ENCODE assay signal across 16 mouse cellular contexts in the genomic region with DNA sequence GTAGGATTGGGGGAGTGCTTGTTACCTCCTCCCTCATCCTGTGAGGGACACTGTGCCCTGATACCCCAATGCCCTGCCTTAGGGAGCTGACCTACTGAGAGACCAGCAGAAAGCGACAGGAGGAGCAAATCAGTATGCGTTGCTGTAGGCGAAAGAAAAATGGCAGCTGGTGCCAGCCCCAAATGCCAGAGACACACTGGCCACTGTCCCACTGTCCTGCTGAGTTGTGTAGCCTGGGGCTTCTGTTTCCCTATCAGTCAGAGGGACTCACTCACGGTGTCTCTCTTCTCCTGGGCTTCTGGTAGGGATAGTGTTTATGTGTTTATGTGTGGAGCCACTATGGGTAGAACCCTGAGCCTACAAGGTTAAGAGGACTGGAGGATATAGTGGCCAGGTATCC. TPM values are rescaled to one million over a fixed set of nuclear protein-coding genes. Genes with fewer than 3 reads are reported as not detected.
DNase-seq lines count a peak whose midpoint lies in the region; ATAC-seq lines count a peak whose summit lies in the region.
"Had no signal": no experiment of that assay in that cellular context is flagged by ENCODE, and none has a peak within 500 bp of the region (broad histone marks: within the 10 kb centered on the region; RNA-seq: fewer than 3 reads in every experiment).

No protein-coding gene starts in this region.

- peak; percentile 36 to 56 for DNase-seq in cerebellum, postnatal 25 days
- DNase-seq in cerebellum, adult 11-12 months: no peak
- no peak for DNase-seq in kidney, postnatal 25 days
- DNase-seq in Muller cell, postnatal 12 days (ENCODE audit: inconsistent ontology term): peak; percentile 30
- no peak for DNase-seq in yolk sac, embryonic 10.5 days (ENCODE audit: low spot score)
- DNase-seq in gastrocnemius, adult 8-10 months (ENCODE audit: low spot score in 2 of 2): no peak
- DNase-seq: adrenal gland, postnatal 36 days; cerebellum, adult 9-11 months; kidney, adult 18-20 months; spleen, adult 18-20 months; thymus, postnatal 25 days had no signal

- peaks cover 5% of the 10 kb centered on the region for H3K36me3 ChIP-seq in kidney, embryonic 15.5 days
- peaks cover 9% of the 10 kb centered on the region for H3K36me3 ChIP-seq in limb, embryonic 15.5 days

- H3K4me3 ChIP-seq in kidney, embryonic 15.5 days (replicated peaks): peak overlapping the region; percentile 63
- peak overlapping the region; percentile 70 for H3K4me3 ChIP-seq in limb, embryonic 15.5 days

- peaks cover 39% of the 10 kb centered on the region for H3K27me3 ChIP-seq in kidney, embryonic 15.5 days
- peaks cover 19% of the 10 kb centered on the region; the same call in 1 of the 2 replicates for H3K27me3 ChIP-seq in limb, embryonic 15.5 days

- 81% methylated on average over 4 of the region's 4 CpGs for WGBS in kidney, embryonic 15.5 days
- WGBS in limb, embryonic 15.5 days: 77% methylated on average over 4 of the region's 4 CpGs

- H3K4me2 ChIP-seq in kidney, embryonic 15.5 days: peak overlapping the region; percentile 95
- H3K4me2 ChIP-seq in limb, embryonic 15.5 days: peak overlapping the region; percentile 69

- H3K27ac ChIP-seq in kidney, embryonic 15.5 days: no peak overlapping the region
- H3K27ac ChIP-seq in limb, embryonic 15.5 days: no peak overlapping the region

- H3K4me1 ChIP-seq in kidney, embryonic 15.5 days: peaks cover 46% of the 10 kb centered on the region
- H3K4me1 ChIP-seq in limb, embryonic 15.5 days: peaks cover 49% of the 10 kb centered on the region

- H3K9me3 ChIP-seq in kidney, embryonic 15.5 days (replicated peaks): no peaks in the 10 kb centered on the region
- no peaks in the 10 kb centered on the region for H3K9me3 ChIP-seq in limb, embryonic 15.5 days

- ATAC-seq in kidney, embryonic 15.5 days (replicated peaks; ENCODE audit: low FRiP score): no peak
- ATAC-seq in limb, embryonic 15.5 days (ENCODE audit: insufficient number of reproducible peaks, low FRiP score, low TSS enrichment, low read depth): no peak

- H3K9ac ChIP-seq in kidney, embryonic 15.5 days: no peak overlapping the region
- H3K9ac ChIP-seq in limb, embryonic 15.5 days: no peak overlapping the region

RNA-seq across cellular contexts. Expression of a gene that starts 1.5 kb away (rescaled TPM):
- 69.5 and 71.8 TPM in 2 replicates for polyA plus RNA-seq in kidney, embryonic 15.5 days (2015; fragmentation: Nextera tagmentation; extraction: Ambion mirVana)
- polyA plus RNA-seq in limb, embryonic 15.5 days (2015; fragmentation: Nextera tagmentation; extraction: Ambion mirVana): 211 and 223 TPM in 2 replicates
- 1 to 10 TPM in 2 of 4 experiments, under 1 TPM in 2; 0.80 to 1.2 (median 1.0) TPM for total RNA-seq in gastrocnemius, adult 8-10 months (2022)

RNA-seq across cellular contexts. Expression of a gene that starts 12.7 kb away (rescaled TPM):
- polyA plus RNA-seq in kidney, embryonic 15.5 days (2015; fragmentation: Nextera tagmentation; extraction: Ambion mirVana): 0.08 and 0.12 TPM in 2 replicates
- not detected in 2 replicates for polyA plus RNA-seq in limb, embryonic 15.5 days (2015; fragmentation: Nextera tagmentation; extraction: Ambion mirVana)
- under 1 TPM in 1 of 4 experiments, not detected in 3; 0.19 TPM for total RNA-seq in gastrocnemius, adult 8-10 months (2022)
- polyA plus RNA-seq: liver, embryonic 16.5 days; midbrain, embryonic 11.5 days; neural tube, embryonic 14.5 days had no signal

RNA-seq across cellular contexts. Expression of a gene that starts 28.8 kb away (rescaled TPM):
- 50.0 and 51.0 TPM in 2 replicates for polyA plus RNA-seq in kidney, embryonic 15.5 days (2015; fragmentation: Nextera tagmentation; extraction: Ambion mirVana)
- 41.6 and 54.0 TPM in 2 replicates for polyA plus RNA-seq in limb, embryonic 15.5 days (2015; fragmentation: Nextera tagmentation; extraction: Ambion mirVana)
- 10 to 100 TPM; 40.2 to 59.7 (median 49.7) TPM for total RNA-seq in gastrocnemius, adult 8-10 months (2022)

Comparison
In these comparisons a context has a peak if more than half of its experiments do, and no peak if none do; other contexts are left out.
1. DNase-seq: peak in cerebellum, postnatal 25 days (2 of 2) and Muller cell, postnatal 12 days (single experiment); none in cerebellum, adult 11-12 months (single experiment), kidney, postnatal 25 days (0 of 2), yolk sac, embryonic 10.5 days (single experiment) and gastrocnemius, adult 8-10 months (0 of 2).